Mouse (Mus musculus): Measurements from ENCODE around the gene Wdfy1. TPM values are rescaled to one million over a fixed set of nuclear protein-coding genes. Genes with fewer than 3 reads are reported as not detected.
A peak's percentile ranks its signal among the peaks of the same experiment; 100 is the strongest.

The Wdfy1 gene
- polyA plus RNA-seq, 1 experiment from 2014 or later: 85.7 TPM

DNA sequence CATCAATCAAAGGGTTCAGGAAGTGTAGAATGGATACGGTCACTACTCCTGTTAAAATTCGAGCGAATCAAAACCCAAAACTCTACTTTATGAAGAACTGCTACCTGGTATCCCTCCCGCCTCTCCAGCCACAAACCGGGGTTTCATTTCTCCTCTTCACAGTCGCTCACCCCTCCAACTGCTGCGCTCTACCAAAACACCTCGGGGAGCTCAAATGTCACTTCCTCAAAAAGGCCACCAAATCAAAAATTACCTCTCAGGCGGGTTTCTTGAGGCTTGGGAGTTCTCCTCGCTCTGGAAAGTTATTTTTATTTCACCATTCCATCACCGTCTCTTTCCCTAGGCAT is 104.8 kb downstream of the Wdfy1 start:
- WGBS: 3% methylated on average over 11 of the region's 11 CpGs
- Histone ChIP-seq H3K36me3 (no peaks in the 10 kb centered on the region), H3K9ac (peak overlapping the region; percentile 64), H3K4me3 (peak overlapping the region; percentile 55), H3K27me3 (peaks cover 45% of the 10 kb centered on the region), H3K4me2 (peak overlapping the region; percentile 92), H3K27ac (replicated peaks) (no peak overlapping the region), H3K4me1 (replicated peaks) (peaks cover 17% of the 10 kb centered on the region), H3K9me3 (no peaks in the 10 kb centered on the region)
- ATAC-seq (ENCODE audit: low read depth): no peak

- Histone ChIP-seq H3K9ac (no peak overlapping the region), H3K4me1 (replicated peaks) (peaks cover 17% of the 10 kb centered on the region), H3K4me3 (no peak overlapping the region), H3K27me3 (peaks cover 45% of the 10 kb centered on the region), H3K4me2 (no peak overlapping the region), H3K9me3 (no peaks in the 10 kb centered on the region), H3K36me3 (no peaks in the 10 kb centered on the region), H3K27ac (replicated peaks) (no peak overlapping the region)
- no peak for ATAC-seq (ENCODE audit: low read depth)
- 82% methylated on average over 9 of the region's 9 CpGs for WGBS
Measured at GRCm38 (mm10) chr1:79669419-79669974, 106.4 kb downstream of the Wdfy1 start.

DNA sequence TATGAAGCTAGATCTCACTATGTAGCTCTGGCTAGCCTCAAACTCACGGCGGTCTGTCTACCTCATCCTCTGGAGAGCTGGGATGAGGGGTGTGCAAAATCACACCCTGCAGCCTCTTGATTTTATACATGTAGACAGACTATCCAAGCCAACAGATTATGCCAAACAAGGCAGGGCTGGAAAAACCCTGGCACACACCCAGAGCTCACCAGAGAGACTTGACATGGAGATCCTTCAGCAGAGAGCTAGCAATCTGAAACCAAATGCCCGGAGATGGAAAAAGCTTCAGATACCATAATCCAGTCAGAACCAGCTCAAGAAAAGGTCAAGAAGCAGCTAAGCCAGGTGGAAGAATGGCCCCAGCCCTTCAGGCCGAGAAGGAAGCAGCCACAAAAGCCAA is 111.0 kb downstream of the Wdfy1 start:
- ATAC-seq (ENCODE audit: low read depth): no peak
- Histone ChIP-seq H3K27me3 (peaks cover under 1% of the 10 kb centered on the region), H3K4me1 (replicated peaks) (no peaks in the 10 kb centered on the region), H3K27ac (replicated peaks) (no peak overlapping the region), H3K9me3 (no peaks in the 10 kb centered on the region), H3K9ac (no peak overlapping the region), H3K4me3 (no peak overlapping the region), H3K36me3 (no peaks in the 10 kb centered on the region), H3K4me2 (no peak overlapping the region)
- WGBS: 91% methylated on average over 4 of the region's 4 CpGs

DNA sequence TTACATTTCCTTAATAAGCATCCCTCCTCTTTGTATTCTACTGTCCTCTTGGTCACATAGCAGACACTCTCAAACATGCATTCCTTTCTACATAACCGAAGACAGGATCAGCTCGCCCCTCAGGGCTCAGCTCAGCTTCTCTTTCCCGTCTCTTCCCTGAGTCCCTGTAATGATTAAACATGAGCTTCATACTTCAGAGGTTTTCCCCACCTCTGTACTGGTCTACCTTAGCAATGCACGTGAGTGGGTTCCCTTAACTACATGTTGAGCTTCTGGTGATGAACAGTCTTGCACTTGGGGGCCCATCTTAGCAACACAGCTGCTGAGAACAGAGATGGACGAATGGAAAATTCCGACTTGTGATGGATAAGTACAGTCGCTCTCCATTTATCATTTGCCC is 116.3 kb downstream of the Wdfy1 start:
- no peak for ATAC-seq (ENCODE audit: low read depth)
- Histone ChIP-seq H3K36me3 (no peaks in the 10 kb centered on the region), H3K27ac (replicated peaks) (no peak overlapping the region), H3K9me3 (no peaks in the 10 kb centered on the region), H3K9ac (no peak overlapping the region), H3K27me3 (no peaks in the 10 kb centered on the region), H3K4me3 (no peak overlapping the region), H3K4me2 (no peak overlapping the region), H3K4me1 (replicated peaks) (no peaks in the 10 kb centered on the region)
- 87% methylated on average over 7 of the region's 7 CpGs for WGBS

- Histone ChIP-seq H3K27ac (replicated peaks) (no peak overlapping the region), H3K9me3 (no peaks in the 10 kb centered on the region), H3K4me3 (no peak overlapping the region), H3K4me2 (no peak overlapping the region), H3K36me3 (no peaks in the 10 kb centered on the region), H3K27me3 (no peaks in the 10 kb centered on the region), H3K4me1 (replicated peaks) (no peaks in the 10 kb centered on the region), H3K9ac (no peak overlapping the region)
- 71% methylated on average over 1 of the region's 1 CpGs for WGBS
- ATAC-seq (ENCODE audit: low read depth): no peak
Measured at GRCm38 (mm10) chr1:79657411-79657810, 118.5 kb downstream of the Wdfy1 start.

DNA sequence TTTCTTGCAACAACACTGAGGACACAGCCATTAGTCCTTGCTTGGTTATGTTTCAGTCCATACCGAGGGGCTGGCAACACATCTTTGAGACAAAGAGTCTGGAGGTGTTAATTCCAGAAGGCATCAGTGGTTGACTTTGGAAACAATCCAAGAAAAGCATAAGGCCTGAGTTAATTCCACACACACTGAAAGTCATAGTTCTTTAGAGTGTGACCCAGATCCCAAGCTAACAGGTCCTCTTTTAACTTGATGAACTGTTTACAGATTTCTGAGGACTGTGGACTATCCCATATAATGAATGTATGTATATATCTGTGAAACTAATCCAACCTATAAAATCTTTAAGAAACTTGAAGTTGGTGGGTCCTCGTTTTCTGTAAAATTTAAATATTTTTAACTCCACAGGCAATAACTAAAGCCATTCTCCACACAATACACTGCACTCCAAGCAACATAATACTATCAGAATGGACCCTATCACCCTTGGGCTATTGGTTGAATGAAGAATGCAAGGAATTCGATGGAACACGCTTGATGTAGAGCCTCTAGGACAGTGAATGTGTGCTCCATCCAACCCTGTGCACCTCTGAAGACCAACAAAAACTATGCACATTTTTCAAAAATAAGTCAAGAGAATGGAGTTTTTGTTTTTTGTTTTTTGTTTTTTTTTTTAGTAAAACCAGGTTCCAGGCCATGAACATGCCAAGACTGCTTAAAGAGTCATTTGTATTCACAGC is 120.0 kb downstream of the Wdfy1 start:
- Histone ChIP-seq H3K4me1 (replicated peaks) (no peaks in the 10 kb centered on the region), H3K9me3 (no peaks in the 10 kb centered on the region), H3K4me2 (no peak overlapping the region), H3K4me3 (no peak overlapping the region), H3K9ac (no peak overlapping the region), H3K36me3 (no peaks in the 10 kb centered on the region), H3K27ac (replicated peaks) (no peak overlapping the region), H3K27me3 (no peaks in the 10 kb centered on the region)
- 81% methylated on average over 4 of the region's 4 CpGs for whole genome bisulfite sequencing
- no peak for ATAC-seq (ENCODE audit: low read depth)

DNA sequence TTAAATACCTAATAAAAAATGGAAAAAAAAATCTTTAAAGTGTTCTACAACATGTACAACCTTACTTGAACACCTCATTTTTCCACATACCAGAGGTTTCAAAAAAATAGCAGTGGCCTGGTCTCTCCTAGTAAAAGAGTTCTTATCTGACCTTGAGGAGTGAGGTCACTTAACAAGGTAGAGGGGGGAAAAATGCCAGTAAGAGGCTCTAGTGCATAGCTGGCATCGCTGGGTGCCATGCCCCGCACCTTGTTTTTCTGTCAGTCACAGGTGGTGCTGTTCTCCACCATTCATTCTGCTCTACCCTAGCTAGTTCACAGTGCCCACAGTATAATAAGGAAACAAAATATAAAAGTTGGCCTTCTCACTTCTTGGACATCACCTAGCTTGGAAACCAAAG is 121.0 kb downstream of the Wdfy1 start:
- ATAC-seq (ENCODE audit: low read depth): no peak
- 95% methylated on average over 2 of the region's 2 CpGs for WGBS
- no peak overlapping the region for H3K9ac ChIP-seq

More for the DNA sequence above, 121.0 kb downstream of the Wdfy1 start:
- no peaks in the 10 kb centered on the region for H3K9me3 ChIP-seq
- no peak overlapping the region for H3K4me2 ChIP-seq
- H3K27ac ChIP-seq (replicated peaks): no peak overlapping the region
- H3K27me3 ChIP-seq: no peaks in the 10 kb centered on the region
- H3K4me1 ChIP-seq (replicated peaks): no peaks in the 10 kb centered on the region
- H3K36me3 ChIP-seq: no peaks in the 10 kb centered on the region
- no peak overlapping the region for H3K4me3 ChIP-seq

Other genes with a start within 250 kb of the Wdfy1 start
- not detected in 2 replicates for gene Ap1s3, start 104.2 kb downstream of the Wdfy1 start, polyA plus RNA-seq (2015; fragmentation: Nextera tagmentation; extraction: Ambion mirVana)
- 47.3 and 49.7 TPM in 2 replicates for gene Mrpl44, start 125 bp downstream of the Wdfy1 start, polyA plus RNA-seq (2015; fragmentation: Nextera tagmentation; extraction: Ambion mirVana)
- 271 and 304 TPM in 2 replicates for gene Serpine2, start 85.0 kb upstream of the Wdfy1 start, polyA plus RNA-seq (2015; fragmentation: Nextera tagmentation; extraction: Ambion mirVana)